In genomic region chr11:72041290-72041767, GRCm38 (mm10) we compare ENCODE assay signal across 8 mouse cellular contexts. TPM values are rescaled to one million over a fixed set of nuclear protein-coding genes. Genes with fewer than 3 reads are reported as not detected.
DNase-seq lines count a peak whose midpoint lies in the region; ATAC-seq and TF ChIP-seq lines count a peak whose summit lies in the region.

No protein-coding gene starts in this region.

- 14% methylated on average over 6 of the region's 6 CpGs for WGBS in heart, embryonic 12.5 days
- 15% methylated on average over 6 of the region's 6 CpGs for WGBS in forebrain, embryonic 13.5 days
- 4% methylated on average over 6 of the region's 6 CpGs for WGBS in liver, embryonic 14.5 days (ENCODE audit: insufficient replicate concordance)

- 0 out of 2 replicates have a peak, but pooled peaks cover 4% of the 10 kb centered on the region for H3K27me3 ChIP-seq in heart, embryonic 12.5 days (replicated peaks)
- H3K27me3 ChIP-seq in CH12.LX (replicated peaks), result peaks cover 13% of the 10 kb centered on the region
- H3K27me3 ChIP-seq in forebrain, embryonic 13.5 days, result no peaks in the 10 kb centered on the region
- H3K27me3 ChIP-seq in liver, embryonic 14.5 days (ENCODE audit: control insufficient read depth, insufficient read depth, low read length), result no peaks in the 10 kb centered on the region

- DNase-seq in heart, postnatal 10 days, result no peak
- DNase-seq in CH12.LX (ENCODE audit: extremely low read depth), result no peak
- DNase-seq in liver, embryonic 14.5 days (ENCODE audit: low read depth in 3 of 3, low spot score in 3 of 3), result no peak
- DNase-seq in adrenal gland, postnatal 10 days, result no peak
- DNase-seq in natural killer cell, adult 2 months (ENCODE audit: low spot score in 2 of 2), result no peak

- in situ Hi-C loops in CH12.LX (cut with MboI; ENCODE audit: low pct_ligation_motif_present, low pct_unique_long_range_greater_than_20kb, low sequenced_read_pairs), result loop anchor here (25.0 kb wide), 1 partner anchor 479 kb away; no protein-coding TSS in a partner anchor

- TF ChIP-seq EP300 in CH12.LX (IDR thresholded peaks at IDR 0.05; ENCODE audit: low read length), result no peak
- no peak for TF ChIP-seq EP300 in liver, embryonic 14.5 days (IDR thresholded peaks at IDR 0.05; ENCODE audit: low read depth)

- peak overlapping the region; percentile 73 for H3K9ac ChIP-seq in heart, embryonic 12.5 days
- peak overlapping the region; percentile 13 for H3K9ac ChIP-seq in CH12.LX (ENCODE audit: insufficient read depth, low read depth)
- H3K9ac ChIP-seq in forebrain, embryonic 13.5 days, result peak overlapping the region; percentile 74
- no peak overlapping the region for H3K9ac ChIP-seq in liver, embryonic 14.5 days (replicated peaks)

- H3K27ac ChIP-seq in heart, embryonic 12.5 days (ENCODE audit: poor library complexity, severe bottlenecking), result peak overlapping the region; percentile 52
- no peak overlapping the region for H3K27ac ChIP-seq in CH12.LX (ENCODE audit: insufficient read depth, low read depth)
- H3K27ac ChIP-seq in forebrain, embryonic 13.5 days, result peak overlapping the region; percentile 82
- no peak overlapping the region for H3K27ac ChIP-seq in liver, embryonic 14.5 days

- peaks cover 51% of the 10 kb centered on the region for H3K4me1 ChIP-seq in heart, embryonic 12.5 days (replicated peaks)
- peaks cover 17 to 56% of the 10 kb centered on the region in 2 experiments for H3K4me1 ChIP-seq in CH12.LX (ENCODE audit: control insufficient read depth in 1 of 2, insufficient read depth in 2 of 2)
- H3K4me1 ChIP-seq in forebrain, embryonic 13.5 days, result peaks cover 64% of the 10 kb centered on the region
- peaks cover 0 to 11% of the 10 kb centered on the region in 2 experiments; a peak in 2 of 4 replicates for H3K4me1 ChIP-seq in liver, embryonic 14.5 days (replicated peaks; ENCODE audit: control insufficient read depth in 2 of 2, insufficient read depth in 2 of 2, low read length in 1 of 2)

- H3K4me2 ChIP-seq in heart, embryonic 12.5 days, result peak overlapping the region; percentile 94
- H3K4me2 ChIP-seq in CH12.LX (ENCODE audit: insufficient read depth, low read depth, poor library complexity, severe bottlenecking), result peak overlapping the region; percentile 76
- peak overlapping the region; percentile 95 for H3K4me2 ChIP-seq in forebrain, embryonic 13.5 days
- H3K4me2 ChIP-seq in liver, embryonic 14.5 days (ENCODE audit: low read depth), result peak overlapping the region; percentile 79

- no peak for TF ChIP-seq CTCF in CH12.LX (conservative IDR thresholded peaks at IDR 0.05 in 1 of 2, IDR thresholded peaks at IDR 0.05 in 1 of 2; ENCODE audit: low read depth in 2 of 2, low read length in 2 of 2)
- no peak for TF ChIP-seq CTCF in liver, embryonic 14.5 days (IDR thresholded peaks at IDR 0.05; ENCODE audit: low read depth)

- peaks cover 20% of the 10 kb centered on the region for H3K36me3 ChIP-seq in heart, embryonic 12.5 days
- H3K36me3 ChIP-seq in CH12.LX (replicated peaks in 1 of 2; ENCODE audit: control insufficient read depth in 1 of 2, insufficient read depth in 1 of 2, low read length in 1 of 2), result peaks cover 10 to 29% of the 10 kb centered on the region in 2 experiments
- peaks cover 25% of the 10 kb centered on the region for H3K36me3 ChIP-seq in forebrain, embryonic 13.5 days (ENCODE audit: poor library complexity, severe bottlenecking)
- H3K36me3 ChIP-seq in liver, embryonic 14.5 days (replicated peaks; ENCODE audit: control insufficient read depth, insufficient read depth, low read depth), result no peaks in the 10 kb centered on the region

- intact Hi-C loops in heart, postnatal 10 days (cut with DNase I), result no loop called here

- dilution Hi-C loops in CH12.LX (cut with MboI; ENCODE audit: extremely low pct_ligation_motif_present, extremely low pct_unique_long_range_greater_than_20kb, low sequenced_read_pairs), result no loop called here

- TF ChIP-seq RAD21 in CH12.LX (IDR thresholded peaks at IDR 0.05; ENCODE audit: low read depth, low read length), result no peak

- no peaks in the 10 kb centered on the region for H3K79me2 ChIP-seq in CH12.LX (replicated peaks; ENCODE audit: control insufficient read depth, extremely low read depth, insufficient read depth, poor library complexity, severe bottlenecking)

- H3K4me3 ChIP-seq in heart, embryonic 12.5 days, result peak overlapping the region; percentile 79
- H3K4me3 ChIP-seq in CH12.LX (replicated peaks in 1 of 3; ENCODE audit: low read depth in 2 of 3, low read length in 2 of 3, poor library complexity in 1 of 3), result peak overlapping the region; percentile 69 to 92 (median 73)
- peak overlapping the region; percentile 74 for H3K4me3 ChIP-seq in forebrain, embryonic 13.5 days
- H3K4me3 ChIP-seq in liver, embryonic 14.5 days (ENCODE audit: insufficient read depth in 1 of 2, low read depth in 2 of 2, low read length in 2 of 2), result peak overlapping the region; percentile 58 to 59

- no peak for TF ChIP-seq POLR2A in CH12.LX (IDR thresholded peaks at IDR 0.05; ENCODE audit: low read depth, low read length)

- H3K9me3 ChIP-seq in heart, embryonic 12.5 days (replicated peaks), result no peaks in the 10 kb centered on the region
- no peaks in the 10 kb centered on the region for H3K9me3 ChIP-seq in CH12.LX (replicated peaks; ENCODE audit: low read length)
- no peaks in the 10 kb centered on the region for H3K9me3 ChIP-seq in forebrain, embryonic 13.5 days (replicated peaks)
- H3K9me3 ChIP-seq in liver, embryonic 14.5 days (ENCODE audit: control insufficient read depth, low read length), result no peaks in the 10 kb centered on the region

- ATAC-seq in heart, embryonic 12.5 days (ENCODE audit: insufficient number of reproducible peaks, low FRiP score), result 0 out of 2 replicates have a peak, but pooled peaks have one; percentile 10
- no peak for ATAC-seq in forebrain, embryonic 13.5 days
- ATAC-seq in liver, embryonic 14.5 days (ENCODE audit: insufficient read depth), result no peak
- ATAC-seq in megakaryocyte-erythroid progenitor cell, adult 5-6 weeks (replicated peaks; ENCODE audit: low FRiP score, low TSS enrichment, poor library complexity, severe bottlenecking), result no peak

TF ChIP-seq in CH12.LX, 34 proteins besides CTCF, POLR2A, EP300 and RAD21:
- TF ChIP-seq ZMIZ1 (IDR thresholded peaks at IDR 0.05; ENCODE audit: low read depth, low read length) (no peak), USF2 (conservative IDR thresholded peaks at IDR 0.05; ENCODE audit: low read depth, low read length) (no peak), E2F4 (IDR thresholded peaks at IDR 0.05; ENCODE audit: insufficient replicate concordance, low read depth, low read length) (no peak), JUND (conservative IDR thresholded peaks at IDR 0.05; ENCODE audit: low read depth, low read length) (no peak), RCOR1 (conservative IDR thresholded peaks at IDR 0.05; ENCODE audit: low read depth, low read length) (no peak), JUN (IDR thresholded peaks at IDR 0.05; ENCODE audit: insufficient read depth, low read depth, low read length) (no peak), TBP (conservative IDR thresholded peaks at IDR 0.05; ENCODE audit: low read depth, low read length) (no peak), ZNF384 (IDR thresholded peaks at IDR 0.05; ENCODE audit: low read depth, low read length) (0 out of 2 replicates have a peak, but pooled peaks have one; percentile 26), NRF1 (IDR thresholded peaks at IDR 0.05; ENCODE audit: low read depth, low read length) (no peak)

RNA-seq across cellular contexts. Expression of gene Pimreg, which starts 0.5 kb away (rescaled TPM):
- polyA plus RNA-seq in heart, embryonic 12.5 days (2016; fragmentation: Nextera tagmentation; extraction: Ambion mirVana), result 90.6 and 92.7 TPM in 2 replicates
- 10 to 100 TPM; 14.3 to 17.7 TPM for total RNA-seq in heart, postnatal 10 days (2021)
- 22.4 and 26.4 TPM in 2 replicates for total RNA-seq in CH12.LX (2012; rRNA removed)
- 49.5 and 52.7 TPM in 2 replicates for total RNA-seq in CH12.LX (2014; rRNA removed)
- 27.9 and 28.9 TPM in 2 replicates for polyA plus RNA-seq in CH12.LX (2012; ENCODE audit: insufficient read length, low read depth)
- 155 and 171 TPM in 2 replicates for polyA plus RNA-seq in forebrain, embryonic 13.5 days (2015; fragmentation: Nextera tagmentation; extraction: Ambion mirVana)
- 12.1 and 13.0 TPM in 2 replicates for polyA plus RNA-seq in liver, embryonic 14.5 days (2012; rRNA removed)
- 18.5 and 21.4 TPM in 2 replicates for polyA plus RNA-seq in liver, embryonic 14.5 days (2014; fragmentation: Nextera tagmentation; extraction: Ambion mirVana)
- 2.3 and 7.1 TPM in 2 replicates for total RNA-seq in megakaryocyte-erythroid progenitor cell, adult 5-6 weeks (2014; fragmentation: Nextera tagmentation)
- 3.1 and 3.6 TPM in 2 replicates for total RNA-seq in megakaryocyte-erythroid progenitor cell, adult 5-6 weeks (2017)
- 10 to 100 TPM; 14.1 to 23.8 TPM for total RNA-seq in adrenal gland, postnatal 10 days (2021)

RNA-seq across cellular contexts. Expression of gene Aipl1, which starts 4.0 kb away (rescaled TPM):
- polyA plus RNA-seq in heart, embryonic 12.5 days (2016; fragmentation: Nextera tagmentation; extraction: Ambion mirVana), result 0.80 and 1.0 TPM in 2 replicates
- under 1 TPM; 0.15 to 0.17 TPM for total RNA-seq in heart, postnatal 10 days (2021)
- total RNA-seq in CH12.LX (2012; rRNA removed) (0.29 and 0.93 TPM in 2 replicates), CH12.LX (2014; rRNA removed) (0.81 and 0.90 TPM in 2 replicates)
- 0.71 and 1.0 TPM in 2 replicates for polyA plus RNA-seq in CH12.LX (2012; ENCODE audit: insufficient read length, low read depth)
- polyA plus RNA-seq in forebrain, embryonic 13.5 days (2015; fragmentation: Nextera tagmentation; extraction: Ambion mirVana), result 0.23 and 0.31 TPM in 2 replicates
- 0.11 TPM in 2 replicates for polyA plus RNA-seq in liver, embryonic 14.5 days (2012; rRNA removed)
- polyA plus RNA-seq in liver, embryonic 14.5 days (2014; fragmentation: Nextera tagmentation; extraction: Ambion mirVana), result 0.11 and 0.14 TPM in 2 replicates
- not detected in 2 replicates for total RNA-seq in megakaryocyte-erythroid progenitor cell, adult 5-6 weeks (2014; fragmentation: Nextera tagmentation)
- 0.08 and 0.61 TPM in 2 replicates for total RNA-seq in megakaryocyte-erythroid progenitor cell, adult 5-6 weeks (2017)
- total RNA-seq in adrenal gland, postnatal 10 days (2021), result under 1 TPM; 0.27 to 0.33 TPM

Comparison
In these comparisons a context has a peak if more than half of its experiments do, and no peak if none do; other contexts are left out.
1. H3K27ac ChIP-seq: peak in heart, embryonic 12.5 days (single experiment) and forebrain, embryonic 13.5 days (single experiment); none in CH12.LX (single experiment) and liver, embryonic 14.5 days (single experiment).
2. Peak in every context shown above with its lines, with median percentiles within 50 percentile points of each other: H3K4me2 ChIP-seq and H3K4me3 ChIP-seq.